Mouse (Mus musculus): ENCODE results near the gene Zfp286. TPM values are rescaled to one million over a fixed set of nuclear protein-coding genes. Genes with fewer than 3 reads are reported as not detected.
"Not testable (repeated sequence)": the region's sequence is repeated elsewhere in the genome, so short reads cannot be mapped to it uniquely, and the experiment has no call there.

The Zfp286 gene
- polyA plus RNA-seq, 1 experiment from 2014 or later = 17.3 TPM

- DNase-seq = no peak
- no peak overlapping the region; the same call in 1 of the 2 replicates for H3K9ac ChIP-seq
- WGBS = 7% methylated on average over 7 of the region's 7 CpGs
- no peaks in the 10 kb centered on the region for H3K36me3 ChIP-seq (ENCODE audit: insufficient read depth)
- no peak for ATAC-seq (ENCODE audit: insufficient read depth)
- TF ChIP-seq CTCF (IDR thresholded peaks at IDR 0.05; ENCODE audit: low read depth) = no peak; the same call in 1 of the 2 replicates
- no peaks in the 10 kb centered on the region for H3K9me3 ChIP-seq (ENCODE audit: low read depth, low read length)
- no peaks in the 10 kb centered on the region for H3K27me3 ChIP-seq (ENCODE audit: insufficient read depth, low read length)
- H3K4me2 ChIP-seq = peak overlapping the region; percentile 49
- H3K27ac ChIP-seq (ENCODE audit: low read depth) = no peak overlapping the region
- H3K4me1 ChIP-seq (ENCODE audit: insufficient read depth) = no peaks in the 10 kb centered on the region
- H3K4me3 ChIP-seq (ENCODE audit: low read depth, low read length) = peak overlapping the region; percentile 17; the same call in 1 of the 2 replicates
Measured at GRCm38 (mm10) chr11:62757143-62757507, 32.1 kb downstream of the Zfp286 start.

- peak; percentile 98 for DNase-seq
- no peak overlapping the region; the same call in 1 of the 2 replicates for H3K9ac ChIP-seq
- peak overlapping the region; percentile 49 for H3K4me2 ChIP-seq
- H3K27ac ChIP-seq (ENCODE audit: low read depth) = no peak overlapping the region
- peak; percentile 100 for ATAC-seq (ENCODE audit: insufficient read depth)
- peak overlapping the region; percentile 17; the same call in 1 of the 2 replicates for H3K4me3 ChIP-seq (ENCODE audit: low read depth, low read length)
- no peaks in the 10 kb centered on the region for H3K9me3 ChIP-seq (ENCODE audit: low read depth, low read length)
- no peaks in the 10 kb centered on the region for H3K4me1 ChIP-seq (ENCODE audit: insufficient read depth)
- no peaks in the 10 kb centered on the region for H3K36me3 ChIP-seq (ENCODE audit: insufficient read depth)
- TF ChIP-seq CTCF (IDR thresholded peaks at IDR 0.05; ENCODE audit: low read depth) = peak; percentile 97
- no peaks in the 10 kb centered on the region for H3K27me3 ChIP-seq (ENCODE audit: insufficient read depth, low read length)
- 6% methylated on average over 36 of the region's 36 CpGs for WGBS
Measured at GRCm38 (mm10) chr11:62756456-62757142, 32.7 kb downstream of the Zfp286 start.

- no peak for TF ChIP-seq CTCF (IDR thresholded peaks at IDR 0.05; ENCODE audit: low read depth)
- Histone ChIP-seq H3K4me1 (ENCODE audit: insufficient read depth) (no peaks in the 10 kb centered on the region), H3K9me3 (ENCODE audit: low read depth, low read length) (no peaks in the 10 kb centered on the region), H3K4me2 (no peak within 1 kb of the TSS), H3K4me3 (ENCODE audit: low read depth, low read length) (no peak within 1 kb of the TSS), H3K36me3 (ENCODE audit: insufficient read depth) (no peaks in the 10 kb centered on the region), H3K9ac (no peak within 1 kb of the TSS), H3K27ac (ENCODE audit: low read depth) (no peak within 1 kb of the TSS), H3K27me3 (ENCODE audit: insufficient read depth, low read length) (peaks cover 4% of the 10 kb centered on the region; the same call in 1 of the 2 replicates)
- ATAC-seq (ENCODE audit: insufficient read depth) (no peak), DNase-seq (no peak)
- 87% methylated on average over 8 of the region's 8 CpGs for WGBS
Measured at GRCm38 (mm10) chr11:62752780-62753179, 36.5 kb downstream of the Zfp286 start, which contains the start of gene Gm10428. Gm10428 (plus strand) TSS chr11:62753100.

- H3K4me1 ChIP-seq (ENCODE audit: insufficient read depth) = no peaks in the 10 kb centered on the region
- peaks cover 7% of the 10 kb centered on the region; the same call in 1 of the 2 replicates for H3K27me3 ChIP-seq (ENCODE audit: insufficient read depth, low read length)
- WGBS = 61% methylated on average over 11 of the region's 11 CpGs
- no peak for TF ChIP-seq CTCF (IDR thresholded peaks at IDR 0.05; ENCODE audit: low read depth)
- ATAC-seq (ENCODE audit: insufficient read depth) (no peak), DNase-seq (no peak)
- H3K9me3 ChIP-seq (ENCODE audit: low read depth, low read length) = no peaks in the 10 kb centered on the region
- H3K27ac ChIP-seq (ENCODE audit: low read depth) = no peak overlapping the region
- H3K4me3 ChIP-seq (ENCODE audit: low read depth, low read length) = no peak overlapping the region
- no peaks in the 10 kb centered on the region for H3K36me3 ChIP-seq (ENCODE audit: insufficient read depth)
- H3K9ac ChIP-seq = no peak overlapping the region
- H3K4me2 ChIP-seq = no peak overlapping the region
Measured at GRCm38 (mm10) chr11:62752191-62752590, 37.1 kb downstream of the Zfp286 start.

- H3K9me3 ChIP-seq (ENCODE audit: low read depth, low read length); ATAC-seq (ENCODE audit: insufficient read depth); H3K4me3 ChIP-seq (ENCODE audit: low read depth, low read length); H3K27ac ChIP-seq (ENCODE audit: low read depth); DNase-seq; H3K4me2 ChIP-seq; H3K4me1 ChIP-seq (ENCODE audit: insufficient read depth); H3K9ac ChIP-seq; H3K36me3 ChIP-seq (ENCODE audit: insufficient read depth): not testable (repeated sequence)
- H3K27me3 ChIP-seq (ENCODE audit: insufficient read depth, low read length) = peaks cover 26% of the 10 kb centered on the region
- WGBS = 78% methylated on average over 13 of the region's 13 CpGs
Measured at GRCm38 (mm10) chr11:62749445-62749844, 39.8 kb downstream of the Zfp286 start.

- no peak overlapping the region for H3K27ac ChIP-seq (ENCODE audit: low read depth)
- no peak overlapping the region for H3K4me3 ChIP-seq (ENCODE audit: low read depth, low read length)
- no peaks in the 10 kb centered on the region for H3K9me3 ChIP-seq (ENCODE audit: low read depth, low read length)
- ATAC-seq (ENCODE audit: insufficient read depth) (no peak), DNase-seq (no peak)
- WGBS = 63% methylated on average over 4 of the region's 4 CpGs
- H3K4me1 ChIP-seq (ENCODE audit: insufficient read depth) = no peaks in the 10 kb centered on the region
- no peaks in the 10 kb centered on the region for H3K36me3 ChIP-seq (ENCODE audit: insufficient read depth)
- TF ChIP-seq CTCF (IDR thresholded peaks at IDR 0.05; ENCODE audit: low read depth) = no peak
- peaks cover 26% of the 10 kb centered on the region for H3K27me3 ChIP-seq (ENCODE audit: insufficient read depth, low read length)
- H3K4me2 ChIP-seq = no peak overlapping the region
- no peak overlapping the region for H3K9ac ChIP-seq
Measured at GRCm38 (mm10) chr11:62748062-62748461, 41.2 kb downstream of the Zfp286 start.

GRCm38 (mm10) chr11:62747227-62747626 is 42.0 kb downstream of the Zfp286 start:
- Histone ChIP-seq H3K4me2 (no peak overlapping the region), H3K4me3 (ENCODE audit: low read depth, low read length) (no peak overlapping the region), H3K36me3 (ENCODE audit: insufficient read depth) (no peaks in the 10 kb centered on the region), H3K27me3 (ENCODE audit: insufficient read depth, low read length) (peaks cover 26% of the 10 kb centered on the region), H3K9ac (no peak overlapping the region), H3K27ac (ENCODE audit: low read depth) (no peak overlapping the region), H3K4me1 (ENCODE audit: insufficient read depth) (no peaks in the 10 kb centered on the region), H3K9me3 (ENCODE audit: low read depth, low read length) (no peaks in the 10 kb centered on the region)
- DNase-seq = no peak
- ATAC-seq (ENCODE audit: insufficient read depth) = no peak
- TF ChIP-seq CTCF (IDR thresholded peaks at IDR 0.05; ENCODE audit: low read depth) = no peak
- 57% methylated on average over 9 of the region's 9 CpGs for WGBS
